Mouse (Mus musculus) myocyte (in vitro differentiated cells): ENCODE results near the gene Unc79. TPM values are rescaled to one million over a fixed set of nuclear protein-coding genes. Genes with fewer than 3 reads are reported as not detected.

Experiments
- H3K27me3 ChIP-seq: one replicate; pipeline ENCODE4 v1.6.1; 2011; ENCODE audit not compliant: control insufficient read depth, insufficient read depth, insufficient read length
- H3K36me3 ChIP-seq: one replicate; pipeline ENCODE4 v1.6.1; 2011; ENCODE audit not compliant: control insufficient read depth, insufficient read depth
- H3K4me2 ChIP-seq: one replicate; pipeline ENCODE4 v1.6.1; 2011; ENCODE audit warnings: low read depth, control low read depth
- H3K4me3 ChIP-seq: one replicate; pipeline ENCODE4 v1.5.1; 2011; ENCODE audit warnings: mild to moderate bottlenecking, control low read depth, moderate library complexity
- H3K79me2 ChIP-seq: one replicate; pipeline ENCODE4 v1.6.1; 2011; ENCODE audit not compliant: control insufficient read depth, insufficient read depth
- H3ac ChIP-seq: one replicate; pipeline ENCODE4 v1.6.1; 2011; ENCODE audit not compliant: control insufficient read depth, insufficient read length
- CEBPB ChIP-seq: IDR thresholded peaks from 2 replicates; pipeline ENCODE4 v1.6.1; 2011; ENCODE audit warnings: mild to moderate bottlenecking, moderate library complexity; ENCODE audit not compliant: poor library complexity, insufficient read depth, severe bottlenecking
- E2F4 ChIP-seq: IDR thresholded peaks from one replicate; pipeline ENCODE4 v1.6.1; 2011; ENCODE audit warnings: mild to moderate bottlenecking, control low read depth, moderate library complexity; ENCODE audit not compliant: insufficient read depth
- MAX ChIP-seq: IDR thresholded peaks from one replicate; pipeline ENCODE4 v1.6.1; 2011; ENCODE audit warnings: low read depth, mild to moderate bottlenecking, control low read depth
- MYOD1 ChIP-seq, 3 experiments: IDR thresholded peaks; one replicate each; pipeline ENCODE4 v1.6.1; 2011; ENCODE audit warnings: control low read depth in 2 of 3, low read depth in 2 of 3, mild to moderate bottlenecking in 2 of 3, moderate library complexity in 1 of 3; ENCODE audit not compliant: insufficient read length in 2 of 3, control insufficient read depth in 1 of 3
- MYOG ChIP-seq, 3 experiments: IDR thresholded peaks; one replicate each; pipeline ENCODE4 v1.6.1; 2011; ENCODE audit warnings: control low read depth in 2 of 3, low read depth in 2 of 3, mild to moderate bottlenecking in 2 of 3; ENCODE audit not compliant: insufficient read length in 2 of 3, control insufficient read depth in 1 of 3, insufficient read depth in 1 of 3
- POLR2A ChIP-seq: IDR thresholded peaks from one replicate; pipeline ENCODE4 v1.6.1; 2011; ENCODE audit warnings: low read depth, mild to moderate bottlenecking, control low read depth, moderate library complexity; ENCODE audit not compliant: insufficient read length
- POLR2AphosphoS2 ChIP-seq: IDR thresholded peaks from one replicate; pipeline ENCODE4 v1.6.1; 2011; ENCODE audit warnings: low read depth, control low read depth; ENCODE audit not compliant: insufficient read length
- REST ChIP-seq: IDR thresholded peaks from one replicate; pipeline ENCODE4 v1.6.1; 2011; ENCODE audit warnings: mild to moderate bottlenecking, control low read depth, moderate library complexity; ENCODE audit not compliant: insufficient read depth, insufficient read length
- SRF ChIP-seq: IDR thresholded peaks from one replicate; pipeline ENCODE4 v1.6.1; 2011; ENCODE audit warnings: low read depth; ENCODE audit not compliant: control insufficient read depth, insufficient read length
- TCF12 ChIP-seq: IDR thresholded peaks from one replicate; pipeline ENCODE4 v1.6.1; 2011; ENCODE audit warnings: mild to moderate bottlenecking, control low read depth; ENCODE audit not compliant: poor library complexity, insufficient read depth, severe bottlenecking
- TCF3 ChIP-seq: IDR thresholded peaks from one replicate; pipeline ENCODE4 v1.6.1; 2011; ENCODE audit warnings: low read depth, control low read depth; ENCODE audit not compliant: insufficient read length
- USF1 ChIP-seq: IDR thresholded peaks from one replicate; pipeline ENCODE4 v1.6.1; 2011; ENCODE audit warnings: low read depth, mild to moderate bottlenecking, control low read depth, moderate library complexity
- polyA plus RNA-seq: library from polyadenylated mRNA; unstranded; fragments of >200 nt; fragmentation: generic; extraction: Trizol; gene quantifications from one replicate; pipeline ENCODE4 v1.2.1, GENCODE M21; 2012; ENCODE audit warnings: missing spikeins

Gene Unc79
- polyA plus RNA-seq = not detected

- no peak for TF ChIP-seq POLR2AphosphoS2
- no peak for TF ChIP-seq REST
- TF ChIP-seq SRF = no peak
- TF ChIP-seq E2F4 = no peak
- no peak for TF ChIP-seq POLR2A
- TF ChIP-seq MAX = no peak
- no peak for TF ChIP-seq MYOD1 (IDR thresholded peaks at IDR 0.05; ENCODE audit: control insufficient read depth in 1 of 3, insufficient read length in 2 of 3, low read depth in 2 of 3)
- TF ChIP-seq TCF3 = no peak
- TF ChIP-seq USF1 = no peak
- no peak for TF ChIP-seq CEBPB
- TF ChIP-seq MYOG (IDR thresholded peaks at IDR 0.05; ENCODE audit: control insufficient read depth in 1 of 3, insufficient read depth in 1 of 3, insufficient read length in 2 of 3, low read depth in 2 of 3) = no peak
- no peak for TF ChIP-seq TCF12
- Histone ChIP-seq H3K36me3 (no peaks in the 10 kb centered on the region), H3ac (no peak within 1 kb of the TSS), H3K4me3 (no peak within 1 kb of the TSS), H3K79me2 (no peaks in the 10 kb centered on the region), H3K4me2 (no peak within 1 kb of the TSS), H3K27me3 (no peaks in the 10 kb centered on the region)
Observed at GRCm38 (mm10) chr12:102948778-102949394, at the start of gene Unc79. Gene Unc79, plus strand, starts transcription at chr12:102948859.

GRCm38 (mm10) chr12:102899091-102899490 is 49.6 kb upstream of the Unc79 start, which contains the start of gene Cox8c:
Gene Cox8c, plus strand, starts transcription at chr12:102899316.
- H3K4me3 ChIP-seq = no peak within 1 kb of the TSS
- H3K36me3 ChIP-seq = no peaks in the 10 kb centered on the region
- TF ChIP-seq SRF (no peak), MYOD1 (IDR thresholded peaks at IDR 0.05; ENCODE audit: control insufficient read depth in 1 of 3, insufficient read length in 2 of 3, low read depth in 2 of 3) (no peak), MAX (no peak), TCF12 (no peak), POLR2AphosphoS2 (no peak), CEBPB (no peak), REST (no peak), TCF3 (no peak), E2F4 (no peak), MYOG (IDR thresholded peaks at IDR 0.05; ENCODE audit: control insufficient read depth in 1 of 3, insufficient read depth in 1 of 3, insufficient read length in 2 of 3, low read depth in 2 of 3) (no peak), USF1 (no peak), POLR2A (no peak)
- H3K79me2 ChIP-seq = no peaks in the 10 kb centered on the region
- H3K4me2 ChIP-seq = no peak within 1 kb of the TSS
- H3ac ChIP-seq = no peak within 1 kb of the TSS
- peaks cover 17% of the 10 kb centered on the region for H3K27me3 ChIP-seq

- H3K36me3 ChIP-seq = no peaks in the 10 kb centered on the region
- TF ChIP-seq MAX (no peak), MYOD1 (IDR thresholded peaks at IDR 0.05; ENCODE audit: control insufficient read depth in 1 of 3, insufficient read length in 2 of 3, low read depth in 2 of 3) (no peak), REST (no peak), TCF12 (no peak), USF1 (no peak), SRF (no peak), E2F4 (no peak), TCF3 (no peak), POLR2AphosphoS2 (no peak), CEBPB (no peak), MYOG (IDR thresholded peaks at IDR 0.05; ENCODE audit: control insufficient read depth in 1 of 3, insufficient read depth in 1 of 3, insufficient read length in 2 of 3, low read depth in 2 of 3) (no peak), POLR2A (no peak)
- H3ac ChIP-seq = no peak overlapping the region
- peaks cover 3% of the 10 kb centered on the region for H3K27me3 ChIP-seq
- no peaks in the 10 kb centered on the region for H3K79me2 ChIP-seq
- no peak overlapping the region for H3K4me3 ChIP-seq
- H3K4me2 ChIP-seq = no peak overlapping the region
Observed at GRCm38 (mm10) chr12:102908191-102908590, 40.5 kb upstream of the Unc79 start.

GRCm38 (mm10) chr12:102916073-102916472 is 32.6 kb upstream of the Unc79 start:
- Histone ChIP-seq H3K4me2 (no peak overlapping the region), H3K79me2 (no peaks in the 10 kb centered on the region), H3ac (no peak overlapping the region), H3K4me3 (no peak overlapping the region), H3K27me3 (no peaks in the 10 kb centered on the region), H3K36me3 (no peaks in the 10 kb centered on the region)
- no peak for TF ChIP-seq POLR2AphosphoS2
- no peak for TF ChIP-seq E2F4
- no peak for TF ChIP-seq POLR2A
- no peak for TF ChIP-seq SRF
- no peak for TF ChIP-seq CEBPB
- TF ChIP-seq REST = no peak
- no peak for TF ChIP-seq TCF3
- TF ChIP-seq TCF12 = no peak
